Mouse (Mus musculus) Patski (cell line): ENCODE measurements around the gene Grm8. TPM values are rescaled to one million over a fixed set of nuclear protein-coding genes. Genes with fewer than 3 reads are reported as not detected.

Experiments
- ATAC-seq: fragments of 100-300 bp; one replicate; pipeline ENCODE4 v1.8.0; 2021
- CTCF ChIA-PET: fragments of 350-600 bp; sonication (Branson Sonifier 250); formaldehyde crosslinking; loops from one replicate; lab custom pipeline; 2022; ENCODE audit warnings: inconsistent platforms; lab: Charles Lee
- POLR2A ChIA-PET: fragments of 350-600 bp; sonication (Branson Sonifier 250); formaldehyde crosslinking; loops from one replicate; lab custom pipeline; 2022; ENCODE audit warnings: antibody characterized with exemption, inconsistent platforms; lab: Charles Lee
- DNase-seq: peaks from one replicate; pipeline ENCODE4 v3.0.0-alpha.2; 2011; ENCODE audit warnings: low read depth, low spot score
- H3K27me3 ChIP-seq: fragments of 371-371 bp; one replicate; pipeline ENCODE4 v1.5.1; 2021
- CTCF ChIP-seq: fragments of 100-300 bp; IDR thresholded peaks from one replicate; pipeline ENCODE4 v1.5.1; 2021
- in situ Hi-C: fragments of 300-500 bp; cut with MboI; formaldehyde crosslinking; loops from 3 replicates; pipeline ENCODE4 v1.11.1; 2018; ENCODE audit warnings: low pct_unique_long_range_greater_than_20kb, mixed read lengths
- polyA plus RNA-seq: library from polyadenylated mRNA; unstranded; gene quantifications from one replicate; pipeline ENCODE4 v1.2.3, GENCODE M21; 2021

The Grm8 gene
- polyA plus RNA-seq, 1 experiment from 2014 or later = not detected

DNA sequence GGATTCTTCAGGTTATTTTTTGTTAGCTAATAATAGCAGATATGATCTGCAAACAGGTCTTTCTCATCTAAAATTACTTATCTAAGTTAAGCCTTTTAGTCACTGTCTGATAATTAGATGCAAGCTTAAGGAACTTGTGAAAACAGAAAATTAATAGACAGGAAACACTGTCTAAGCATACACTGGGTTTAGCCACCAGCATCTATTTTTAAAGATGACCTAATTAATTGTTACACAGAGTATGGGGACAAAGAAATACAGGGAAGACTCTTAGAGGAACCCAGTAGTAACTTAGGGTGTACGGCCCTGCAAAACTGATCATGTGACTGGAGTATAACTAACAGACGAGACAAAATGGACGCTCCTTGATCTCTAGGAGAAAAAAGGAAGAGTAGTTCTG, 92.6 kb downstream of the Grm8 start:
- in situ Hi-C loops = no loop called here
- H3K27me3 ChIP-seq = no peaks in the 10 kb centered on the region
- DNase-seq (no peak), ATAC-seq (no peak)
- TF ChIP-seq CTCF = no peak
- ChIA-PET CTCF (interaction anchor here (0.9 kb wide), 1 partner anchor 9 kb away, joined by 3 read pairs; no protein-coding TSS in a partner anchor), POLR2A (no interaction called here)

DNA sequence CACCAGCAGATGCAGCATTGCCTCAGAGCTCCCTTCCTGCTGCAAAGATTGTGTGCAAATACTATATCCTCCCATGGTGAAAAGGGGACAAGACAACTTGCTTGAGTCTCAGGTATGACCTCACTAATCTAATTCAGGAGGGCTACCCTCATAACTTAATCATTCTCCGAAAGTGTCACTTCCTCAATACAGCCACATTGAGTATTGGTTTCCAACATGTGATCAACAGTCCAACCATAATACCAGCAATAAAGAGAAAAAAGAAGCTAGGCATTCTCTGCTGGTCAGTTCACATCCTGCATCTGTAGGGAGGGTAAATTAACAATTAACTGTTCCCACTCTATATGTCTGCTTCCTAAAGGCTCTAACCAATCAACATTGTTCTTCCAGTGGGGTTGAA, 94.2 kb downstream of the Grm8 start:
- ChIA-PET POLR2A (no interaction called here), CTCF (no interaction called here)
- H3K27me3 ChIP-seq = no peaks in the 10 kb centered on the region
- DNase-seq (no peak), ATAC-seq (no peak)
- no peak for TF ChIP-seq CTCF
- in situ Hi-C loops = no loop called here

DNA sequence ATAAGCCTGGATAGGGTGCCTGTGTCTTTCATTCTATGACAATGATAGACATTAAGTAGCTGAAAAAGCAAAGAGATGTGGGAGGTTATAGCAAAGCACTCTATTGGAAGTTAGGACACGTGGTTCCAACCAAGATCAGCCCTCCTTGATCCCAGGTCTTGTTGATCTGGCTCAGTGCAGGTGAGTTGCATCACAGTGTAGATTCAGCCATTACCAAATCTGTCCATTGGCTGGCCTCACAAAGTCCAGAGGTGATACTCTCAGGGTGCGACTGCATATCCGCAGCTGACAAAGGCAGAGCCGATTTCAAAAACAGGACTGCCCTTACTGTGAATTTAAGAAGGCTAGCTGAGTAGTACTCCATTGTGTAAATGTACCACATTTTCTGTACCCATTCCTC, 103.0 kb downstream of the Grm8 start:
- DNase-seq = no peak
- peaks cover 26% of the 10 kb centered on the region for H3K27me3 ChIP-seq
- ChIA-PET CTCF (interaction anchor here (1.2 kb wide), 1 partner anchor 8 kb away, joined by 4 read pairs; no protein-coding TSS in a partner anchor), POLR2A (no interaction called here)
- ATAC-seq = no peak
- no peak for TF ChIP-seq CTCF
- in situ Hi-C loops = no loop called here

DNA sequence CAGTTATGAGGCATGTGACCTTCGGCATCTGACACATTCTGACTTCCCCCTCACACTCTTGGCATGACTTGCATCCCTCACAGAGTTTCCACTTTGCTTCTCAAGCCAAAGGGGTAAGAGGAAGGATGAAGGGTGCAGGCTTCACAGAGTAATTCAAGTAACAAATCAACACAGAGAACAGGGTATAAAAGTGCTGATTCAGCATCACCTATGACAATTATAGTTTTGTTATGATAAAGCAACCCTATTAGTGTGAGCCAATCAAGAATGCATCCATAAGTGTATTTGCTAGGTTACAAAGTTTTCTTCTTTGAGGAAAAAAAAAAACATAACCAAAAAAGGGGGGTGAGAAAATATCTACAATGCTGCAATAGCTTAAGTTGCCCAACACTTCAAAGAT, 117.3 kb downstream of the Grm8 start:
- DNase-seq (no peak), ATAC-seq (no peak)
- CTCF ChIA-PET = no interaction called here
- TF ChIP-seq CTCF = no peak
- POLR2A ChIA-PET = no interaction called here
- in situ Hi-C loops = no loop called here
- peaks cover 17% of the 10 kb centered on the region for H3K27me3 ChIP-seq

DNA sequence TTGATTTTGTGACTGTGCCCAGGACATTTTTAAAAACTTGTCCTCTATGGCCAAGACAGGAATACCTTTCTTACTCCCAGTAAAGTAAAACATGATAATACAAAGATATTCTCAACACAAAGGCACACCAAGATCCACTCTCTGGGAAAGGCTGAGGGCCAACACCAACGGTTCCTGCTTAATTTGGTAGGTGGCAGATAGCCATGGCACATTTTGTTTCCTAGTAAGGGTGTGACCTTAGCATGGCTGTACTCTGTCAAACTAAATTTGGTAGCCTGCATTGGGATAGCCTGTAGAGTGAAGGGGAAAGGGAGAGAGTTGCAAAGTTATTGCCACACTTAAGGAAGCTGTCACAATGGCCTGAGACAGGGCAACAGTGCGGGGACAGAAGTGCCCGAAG, 128.0 kb downstream of the Grm8 start:
- in situ Hi-C loops = no loop called here
- ATAC-seq = no peak
- ChIA-PET CTCF (no interaction called here), POLR2A (no interaction called here)
- TF ChIP-seq CTCF = no peak
- peaks cover 4% of the 10 kb centered on the region for H3K27me3 ChIP-seq
- no peak for DNase-seq

DNA sequence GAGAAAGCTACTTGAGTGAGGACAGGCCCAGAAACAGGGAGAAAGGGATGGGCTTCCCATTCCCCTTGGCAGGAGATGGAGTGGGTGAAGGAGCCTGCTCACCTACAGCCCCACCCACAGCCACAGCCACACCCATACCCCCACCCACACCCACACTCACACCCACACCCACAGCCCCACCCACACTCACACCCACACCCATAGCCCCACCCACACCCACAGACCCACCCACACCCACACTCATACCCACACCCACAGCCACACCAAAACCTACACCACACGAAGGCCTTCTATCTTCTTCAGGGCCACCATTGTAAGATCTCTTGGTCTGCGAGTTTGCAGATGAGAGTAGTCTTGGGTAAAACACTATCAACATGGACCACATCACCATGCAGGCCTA, 137.7 kb downstream of the Grm8 start:
- CTCF ChIA-PET = no interaction called here
- in situ Hi-C loops = no loop called here
- DNase-seq (no peak), ATAC-seq (no peak)
- H3K27me3 ChIP-seq = peaks cover 6% of the 10 kb centered on the region
- POLR2A ChIA-PET = no interaction called here
- TF ChIP-seq CTCF = no peak

DNA sequence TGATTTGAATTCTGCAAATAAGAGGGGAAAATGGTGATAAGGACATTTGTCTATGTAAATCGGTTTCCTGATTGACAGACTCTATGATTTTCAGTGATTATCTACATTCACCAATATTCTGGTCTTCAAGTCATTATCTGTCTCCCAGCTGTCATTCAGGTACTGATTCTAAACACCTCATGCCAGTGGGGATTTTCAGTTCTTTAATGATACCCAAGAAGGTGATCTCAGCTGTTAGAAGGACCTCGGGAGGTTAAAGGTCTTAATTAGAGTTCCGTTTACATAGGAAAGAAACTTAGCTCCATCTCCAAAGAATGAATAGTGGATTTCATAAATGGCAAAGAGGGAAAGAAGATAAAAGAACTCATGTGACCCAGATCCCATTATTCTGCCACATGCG, 143.7 kb downstream of the Grm8 start:
- in situ Hi-C loops = no loop called here
- TF ChIP-seq CTCF = no peak
- POLR2A ChIA-PET = no interaction called here
- DNase-seq (no peak), ATAC-seq (no peak)
- peaks cover 15% of the 10 kb centered on the region for H3K27me3 ChIP-seq
- CTCF ChIA-PET = no interaction called here

DNA sequence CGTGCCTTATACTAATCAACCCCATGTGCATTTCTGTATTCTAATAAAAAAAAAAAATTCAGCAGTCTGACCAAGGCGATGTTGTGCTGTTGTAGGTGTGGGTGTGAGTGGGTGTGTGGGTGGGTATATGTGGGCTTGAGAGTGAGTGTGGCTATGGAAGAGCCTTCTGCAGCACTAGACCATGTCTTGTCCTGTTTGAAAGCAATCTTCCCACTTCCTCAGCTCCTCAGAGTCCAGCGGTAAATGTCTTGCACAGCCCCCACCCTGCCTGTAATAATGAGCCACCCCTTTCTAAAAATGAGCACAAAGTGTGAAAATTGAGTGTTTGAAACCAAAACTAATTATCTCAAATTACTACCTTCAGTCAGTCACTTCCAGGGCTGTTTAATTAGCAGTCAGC, 152.4 kb downstream of the Grm8 start:
- ATAC-seq (no peak), DNase-seq (no peak)
- CTCF ChIA-PET = no interaction called here
- in situ Hi-C loops = no loop called here
- no peak for TF ChIP-seq CTCF
- POLR2A ChIA-PET = no interaction called here
- H3K27me3 ChIP-seq = peaks cover 2% of the 10 kb centered on the region

DNA sequence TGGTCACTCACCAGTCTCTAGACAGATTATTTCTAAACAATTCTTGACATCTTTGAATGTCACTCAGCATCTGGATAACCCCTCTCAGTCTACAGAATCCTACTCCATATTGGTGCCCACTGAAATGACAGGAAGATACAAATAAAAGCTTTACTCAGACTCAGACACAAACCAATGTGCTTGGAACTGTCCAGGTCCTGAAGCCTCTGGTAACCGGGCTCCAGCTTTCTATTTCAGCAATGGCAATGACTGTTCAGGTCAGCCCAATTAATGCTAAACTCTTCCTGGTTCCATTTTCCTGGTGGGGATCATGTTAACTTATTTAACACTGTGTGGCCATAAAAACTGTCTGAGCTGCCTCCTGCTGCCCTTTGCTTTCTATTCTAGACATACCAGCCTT, 153.0 kb downstream of the Grm8 start:
- in situ Hi-C loops = no loop called here
- ChIA-PET CTCF (no interaction called here), POLR2A (no interaction called here)
- no peak for TF ChIP-seq CTCF
- ATAC-seq = no peak
- H3K27me3 ChIP-seq = peaks cover 2% of the 10 kb centered on the region
- DNase-seq = no peak

DNA sequence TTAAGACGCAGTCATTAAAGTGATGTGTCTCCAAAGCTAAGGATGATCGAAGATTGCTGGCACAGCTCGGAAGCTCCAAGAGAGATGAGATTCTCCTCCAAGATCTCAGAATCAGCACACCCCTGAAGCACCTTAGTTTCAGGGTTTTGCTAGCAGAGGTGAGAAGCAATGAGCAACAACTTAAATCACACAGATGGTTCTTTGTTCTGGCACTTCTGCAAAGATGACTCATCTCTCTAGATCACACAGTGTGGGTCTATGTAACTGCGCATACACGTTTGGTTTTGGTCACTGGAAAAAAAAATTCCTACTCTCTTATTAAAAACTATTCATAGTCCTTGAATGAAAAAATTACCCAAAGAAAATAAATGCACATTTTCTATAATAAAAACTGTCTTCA, 157.6 kb downstream of the Grm8 start:
- ChIA-PET POLR2A (no interaction called here), CTCF (no interaction called here)
- ATAC-seq = no peak
- DNase-seq = no peak
- H3K27me3 ChIP-seq = peaks cover 4% of the 10 kb centered on the region
- in situ Hi-C loops = no loop called here
- TF ChIP-seq CTCF = no peak

DNA sequence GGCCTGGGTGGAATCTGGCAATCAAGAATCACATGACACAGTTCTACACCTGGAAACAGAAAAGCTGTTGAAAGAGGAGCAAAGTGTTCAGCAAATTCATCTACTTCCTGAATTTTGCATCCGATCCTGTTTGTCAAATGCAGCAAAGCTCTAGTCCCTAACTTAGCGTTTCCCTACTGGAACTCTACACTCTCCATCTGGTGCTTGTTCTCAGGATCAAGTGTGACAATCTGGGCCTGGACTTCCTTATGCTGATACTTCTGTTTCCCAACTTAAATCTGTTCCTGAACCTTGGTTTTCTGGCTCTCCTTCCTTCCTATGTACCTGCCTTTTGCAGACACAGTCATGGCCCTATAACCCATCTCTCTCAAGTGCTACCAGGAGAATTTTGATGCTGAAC, 166.1 kb downstream of the Grm8 start:
- CTCF ChIA-PET = no interaction called here
- POLR2A ChIA-PET = no interaction called here
- in situ Hi-C loops = no loop called here

DNA sequence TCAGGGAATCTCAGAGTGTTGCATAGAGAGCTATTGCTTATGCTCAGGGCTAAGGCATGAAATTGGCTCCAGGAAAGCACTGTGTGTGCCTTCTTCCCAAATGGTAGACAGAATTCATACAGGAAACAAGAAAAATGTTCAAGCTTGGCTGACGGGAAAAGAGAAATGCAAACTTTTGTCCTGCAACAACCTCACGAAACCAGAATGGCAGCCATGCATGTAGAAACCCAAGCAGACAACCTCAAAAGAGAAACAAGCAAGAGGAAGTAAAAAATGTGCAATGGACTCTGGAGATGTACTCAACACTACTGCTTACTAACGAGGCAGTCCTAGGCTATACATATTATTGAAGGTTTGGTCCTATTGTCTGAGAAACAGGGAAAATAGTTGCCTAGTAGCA, 167.9 kb downstream of the Grm8 start:
- ChIA-PET CTCF (no interaction called here), POLR2A (no interaction called here)
- DNase-seq = no peak
- H3K27me3 ChIP-seq = peaks cover 13% of the 10 kb centered on the region
- no peak for ATAC-seq
- in situ Hi-C loops = no loop called here
- TF ChIP-seq CTCF = no peak

More for the DNA sequence above, 166.1 kb downstream of the Grm8 start:
- no peak for TF ChIP-seq CTCF
- DNase-seq (no peak), ATAC-seq (no peak)
- peaks cover 13% of the 10 kb centered on the region for H3K27me3 ChIP-seq
